Mouse (Mus musculus) bone marrow macrophage, adult 2 months (primary cell): ENCODE measurements around the gene Gm3029. TPM values are rescaled to one million over a fixed set of nuclear protein-coding genes. Genes with fewer than 3 reads are reported as not detected.
"Not testable (repeated sequence)": the region's sequence is repeated elsewhere in the genome, so short reads cannot be mapped to it uniquely, and the experiment has no call there.

Source experiments
- H3K27ac ChIP-seq: 2 replicates; pipeline ENCODE4 v1.5.1; 2012; ENCODE audit warnings: low read depth, low read length; ENCODE audit not compliant: insufficient read depth
- H3K4me1 ChIP-seq: 2 replicates; pipeline ENCODE4 v1.6.1; 2012; ENCODE audit warnings: low read length; ENCODE audit not compliant: control insufficient read depth, insufficient read depth
- H3K4me3 ChIP-seq: 2 replicates; pipeline ENCODE4 v1.5.1; 2012; ENCODE audit warnings: mild to moderate bottlenecking, low read length, moderate library complexity; ENCODE audit not compliant: insufficient read depth
- polyA plus RNA-seq: library from polyadenylated mRNA; stranded (reverse); fragments of >200 nt; gene quantifications from 2 replicates; pipeline ENCODE4 v1.2.4, GENCODE M21; 2012; ENCODE audit not compliant: missing spikeins, insufficient read depth, insufficient read length

The Gm3029 gene
- not detected in 2 replicates for polyA plus RNA-seq

GRCm38 (mm10) chr14:3931456-3931855, at the start of gene Gm3029:
Gene Gm3029, plus strand, starts transcription at chr14:3931756.
- H3K4me1 ChIP-seq, H3K4me3 ChIP-seq, H3K27ac ChIP-seq: not testable (repeated sequence)

GRCm38 (mm10) chr14:3883872-3884271, 47.7 kb upstream of the Gm3029 start, which contains the start of gene Gm2916:
Gene Gm2916, plus strand, starts transcription at chr14:3884172.
- H3K4me1 ChIP-seq, H3K4me3 ChIP-seq, H3K27ac ChIP-seq: not testable (repeated sequence)

GRCm38 (mm10) chr14:3963247-3963646, 31.7 kb downstream of the Gm3029 start, which contains the start of gene Gm3095:
Gene Gm3095, plus strand, starts transcription at chr14:3963547.
- H3K27ac ChIP-seq, H3K4me3 ChIP-seq, H3K4me1 ChIP-seq: not testable (repeated sequence)

Other genes starting within 250 kb of the Gm3029 start
- gene Gm3043, start 243.0 kb upstream of the Gm3029 start, polyA plus RNA-seq, result not detected in 2 replicates
- not detected in 2 replicates for gene Gm3002, start 121.7 kb upstream of the Gm3029 start, polyA plus RNA-seq
- not detected in 2 replicates for gene Gm3033, start 85.5 kb upstream of the Gm3029 start, polyA plus RNA-seq
- not detected in 2 replicates for gene Gm2916, start 47.6 kb upstream of the Gm3029 start, polyA plus RNA-seq
- not detected in 2 replicates for gene Gm3095, start 31.8 kb downstream of the Gm3029 start, polyA plus RNA-seq
- not detected in 2 replicates for gene Gm3099, start 66.6 kb downstream of the Gm3029 start, polyA plus RNA-seq
- not detected in 2 replicates for gene Gm5796, start 92.2 kb downstream of the Gm3029 start, polyA plus RNA-seq
- not detected in 2 replicates for gene Gm3115, start 152.4 kb downstream of the Gm3029 start, polyA plus RNA-seq
- not detected in 2 replicates for gene Gm8108, start 178.8 kb downstream of the Gm3029 start, polyA plus RNA-seq
- gene Gm3127, start 233.3 kb downstream of the Gm3029 start, polyA plus RNA-seq, result not detected in 2 replicates